Mouse (Mus musculus): ENCODE measurements around the gene Cacul1. TPM values are rescaled to one million over a fixed set of nuclear protein-coding genes. Genes with fewer than 3 reads are reported as not detected.

Cacul1 gene
- polyA plus RNA-seq, 1 experiment from 2014 or later, result 12.5 TPM

DNA sequence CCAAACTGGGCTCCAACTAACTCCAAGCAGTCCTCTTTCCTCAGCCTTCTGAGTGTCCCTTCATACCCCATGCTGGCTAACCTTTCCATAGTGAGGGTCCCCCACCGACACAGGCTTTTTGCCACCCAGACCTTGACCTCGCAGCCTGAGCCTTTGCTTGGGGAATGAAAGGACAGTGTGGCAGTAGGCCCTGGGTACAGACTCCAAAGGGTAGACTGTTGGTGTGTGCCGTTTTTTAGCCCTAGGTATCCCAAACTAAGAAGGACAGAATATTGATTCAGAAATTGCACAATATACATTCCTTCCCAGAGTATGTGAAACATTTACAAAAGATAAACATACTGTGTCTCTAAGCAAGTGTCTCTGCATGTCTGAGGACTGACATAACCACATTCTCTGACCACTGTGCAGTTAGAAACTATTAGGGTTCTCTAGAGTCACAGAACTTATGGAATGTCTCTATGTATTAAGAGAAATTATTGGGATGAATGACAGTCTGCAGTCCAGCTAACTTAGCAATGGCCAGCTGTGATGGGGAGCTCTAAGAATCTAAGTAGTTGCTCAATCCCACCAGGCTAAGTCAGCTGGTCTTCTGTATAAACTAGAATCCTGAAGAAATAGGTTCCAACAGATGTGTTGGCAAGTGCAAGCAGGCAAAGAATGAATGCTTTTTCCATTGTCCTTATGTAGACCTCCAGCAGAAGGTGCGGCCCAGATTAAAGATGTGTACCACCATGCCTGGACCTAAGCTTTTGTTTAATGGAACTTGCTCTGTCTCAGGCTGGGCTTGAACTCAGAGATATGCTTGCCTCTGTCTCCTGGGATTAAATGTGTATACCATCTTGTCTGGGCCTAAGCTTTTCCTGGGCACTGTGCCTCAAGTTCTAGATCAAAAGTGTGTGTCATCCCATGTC, 809 bp upstream of the Cacul1 start:
- H3K36me3 ChIP-seq (ENCODE audit: insufficient read depth, low read length), result no peaks in the 10 kb centered on the region
- DNase-seq (ENCODE audit: low spot score) (peak; percentile 81), ATAC-seq (peak; percentile 45)
- peak overlapping the region; percentile 68 for H3K4me2 ChIP-seq (replicated peaks; ENCODE audit: low read depth, low read length)
- TF ChIP-seq EP300 (IDR thresholded peaks at IDR 0.05) (peak; percentile 54; the same call in 1 of the 2 replicates), CTCF (IDR thresholded peaks at IDR 0.05) (no peak)
- H3K27ac ChIP-seq (ENCODE audit: low read length), result peak overlapping the region; percentile 91
- no peaks in the 10 kb centered on the region for H3K9me3 ChIP-seq (ENCODE audit: low read length)
- 29% methylated on average over 4 of the region's 4 CpGs for WGBS
- peak overlapping the region; percentile 35; the same call in 1 of the 2 replicates for H3K9ac ChIP-seq (replicated peaks; ENCODE audit: low read depth)
- H3K4me3 ChIP-seq (ENCODE audit: low read depth, low read length), result peak overlapping the region; percentile 78
- no peaks in the 10 kb centered on the region for H3K27me3 ChIP-seq (replicated peaks; ENCODE audit: insufficient read depth, low read length)
- H3K4me1 ChIP-seq (ENCODE audit: insufficient read depth, low read depth, low read length), result peaks cover 4% of the 10 kb centered on the region; the same call in 1 of the 2 replicates

- no peak for TF ChIP-seq EP300 (IDR thresholded peaks at IDR 0.05)
- peak; percentile 7 for ATAC-seq
- peak overlapping the region; percentile 71 for H3K4me2 ChIP-seq (replicated peaks; ENCODE audit: low read depth, low read length)
- H3K9me3 ChIP-seq (ENCODE audit: low read length), result no peaks in the 10 kb centered on the region
- H3K27me3 ChIP-seq (replicated peaks; ENCODE audit: insufficient read depth, low read length), result no peaks in the 10 kb centered on the region
- DNase-seq (ENCODE audit: low spot score), result peak; percentile 75
- H3K4me3 ChIP-seq (ENCODE audit: low read depth, low read length), result peak overlapping the region; percentile 78
- H3K36me3 ChIP-seq (ENCODE audit: insufficient read depth, low read length), result no peaks in the 10 kb centered on the region
- peak overlapping the region; percentile 89 for H3K9ac ChIP-seq (replicated peaks; ENCODE audit: low read depth)
- under 1% methylated on average over 24 of the region's 34 CpGs for WGBS
- H3K27ac ChIP-seq (ENCODE audit: low read length), result peak overlapping the region; percentile 91
- H3K4me1 ChIP-seq (ENCODE audit: insufficient read depth, low read depth, low read length), result peaks cover 4% of the 10 kb centered on the region; the same call in 1 of the 2 replicates
Observed at GRCm38 (mm10) chr19:60579771-60580581, 849 bp downstream of the Cacul1 start.

- Histone ChIP-seq H3K4me1 (ENCODE audit: insufficient read depth, low read depth, low read length) (peaks cover 4% of the 10 kb centered on the region; the same call in 1 of the 2 replicates), H3K4me2 (replicated peaks; ENCODE audit: low read depth, low read length) (no peak overlapping the region), H3K4me3 (ENCODE audit: low read depth, low read length) (no peak overlapping the region), H3K27me3 (replicated peaks; ENCODE audit: insufficient read depth, low read length) (no peaks in the 10 kb centered on the region), H3K9ac (replicated peaks; ENCODE audit: low read depth) (no peak overlapping the region), H3K9me3 (ENCODE audit: low read length) (no peaks in the 10 kb centered on the region), H3K36me3 (ENCODE audit: insufficient read depth, low read length) (no peaks in the 10 kb centered on the region), H3K27ac (ENCODE audit: low read length) (no peak overlapping the region)
- no peak for ATAC-seq
- no peak for DNase-seq (ENCODE audit: low spot score)
- TF ChIP-seq EP300 (IDR thresholded peaks at IDR 0.05), result no peak
- no peak for TF ChIP-seq CTCF (IDR thresholded peaks at IDR 0.05)
- 88% methylated on average over 1 of the region's 1 CpGs for WGBS
Observed at GRCm38 (mm10) chr19:60576741-60577140, 4.1 kb downstream of the Cacul1 start.

DNA sequence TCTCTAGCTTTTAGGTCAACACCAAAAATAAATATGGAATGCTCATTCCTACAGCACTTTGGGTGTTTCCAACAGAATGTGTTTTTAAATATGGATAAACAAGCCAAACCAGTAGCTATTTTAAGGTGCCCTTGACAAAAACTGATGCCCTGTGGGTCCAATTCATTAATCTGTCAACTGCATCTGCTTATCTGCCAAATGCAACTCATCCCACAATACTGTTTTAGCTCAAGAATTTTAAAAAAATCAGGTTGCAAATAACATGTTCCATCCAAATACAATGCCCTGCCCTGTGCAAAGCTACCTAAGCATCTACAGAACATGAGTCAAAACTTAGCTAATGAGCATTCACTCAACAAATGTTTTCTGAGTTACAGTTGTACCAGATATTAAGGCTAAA, 20.3 kb downstream of the Cacul1 start:
- ATAC-seq, result no peak
- H3K27ac ChIP-seq (ENCODE audit: low read length), result no peak overlapping the region
- no peak for TF ChIP-seq CTCF (IDR thresholded peaks at IDR 0.05)
- no peak for TF ChIP-seq EP300 (IDR thresholded peaks at IDR 0.05)
- H3K9me3 ChIP-seq (ENCODE audit: low read length), result no peaks in the 10 kb centered on the region
- H3K4me2 ChIP-seq (replicated peaks; ENCODE audit: low read depth, low read length), result no peak overlapping the region
- no peaks in the 10 kb centered on the region for H3K27me3 ChIP-seq (replicated peaks; ENCODE audit: insufficient read depth, low read length)
- H3K9ac ChIP-seq (replicated peaks; ENCODE audit: low read depth), result no peak overlapping the region
- DNase-seq (ENCODE audit: low spot score), result no peak
- H3K36me3 ChIP-seq (ENCODE audit: insufficient read depth, low read length), result no peaks in the 10 kb centered on the region
- no peak overlapping the region for H3K4me3 ChIP-seq (ENCODE audit: low read depth, low read length)
- no peaks in the 10 kb centered on the region for H3K4me1 ChIP-seq (ENCODE audit: insufficient read depth, low read depth, low read length)

DNA sequence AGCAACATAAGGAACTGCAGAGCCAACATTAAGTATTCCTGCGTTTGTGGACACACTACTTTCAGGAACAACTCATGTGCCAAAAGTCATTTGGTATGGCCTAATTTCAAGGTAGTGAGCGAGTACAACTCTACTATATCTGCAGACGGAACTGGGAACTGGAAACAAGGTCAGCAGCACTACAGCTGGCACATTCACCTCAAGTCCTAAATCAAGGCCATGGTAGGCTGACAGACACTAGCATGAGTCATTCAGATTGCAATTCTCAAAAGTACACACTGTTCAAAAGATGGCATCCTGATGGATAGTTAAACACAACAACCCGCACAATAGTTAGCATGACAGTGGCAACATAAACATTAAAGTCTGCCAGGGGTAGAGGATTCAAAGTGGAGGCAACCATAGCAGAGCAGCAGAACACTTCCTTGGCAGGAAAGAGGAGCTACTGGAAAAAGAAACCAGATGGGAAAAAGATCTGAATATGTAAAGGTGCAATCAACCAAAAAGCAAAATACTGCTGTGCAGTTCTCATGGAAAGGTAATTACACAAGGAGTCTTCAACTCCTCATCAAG, 25.9 kb downstream of the Cacul1 start:
- H3K27ac ChIP-seq (ENCODE audit: low read length), result no peak overlapping the region
- no peak; the same call in 1 of the 2 replicates for ATAC-seq
- no peaks in the 10 kb centered on the region for H3K4me1 ChIP-seq (ENCODE audit: insufficient read depth, low read depth, low read length)
- no peak for DNase-seq (ENCODE audit: low spot score)
- TF ChIP-seq EP300 (IDR thresholded peaks at IDR 0.05) (peak; percentile 82), CTCF (IDR thresholded peaks at IDR 0.05) (no peak)
- H3K4me3 ChIP-seq (ENCODE audit: low read depth, low read length), result no peak overlapping the region
- H3K27me3 ChIP-seq (replicated peaks; ENCODE audit: insufficient read depth, low read length), result no peaks in the 10 kb centered on the region
- WGBS, result 61% methylated on average over 4 of the region's 4 CpGs
- no peaks in the 10 kb centered on the region for H3K36me3 ChIP-seq (ENCODE audit: insufficient read depth, low read length)
- H3K9ac ChIP-seq (replicated peaks; ENCODE audit: low read depth), result no peak overlapping the region
- H3K4me2 ChIP-seq (replicated peaks; ENCODE audit: low read depth, low read length), result no peak overlapping the region
- H3K9me3 ChIP-seq (ENCODE audit: low read length), result no peaks in the 10 kb centered on the region

DNA sequence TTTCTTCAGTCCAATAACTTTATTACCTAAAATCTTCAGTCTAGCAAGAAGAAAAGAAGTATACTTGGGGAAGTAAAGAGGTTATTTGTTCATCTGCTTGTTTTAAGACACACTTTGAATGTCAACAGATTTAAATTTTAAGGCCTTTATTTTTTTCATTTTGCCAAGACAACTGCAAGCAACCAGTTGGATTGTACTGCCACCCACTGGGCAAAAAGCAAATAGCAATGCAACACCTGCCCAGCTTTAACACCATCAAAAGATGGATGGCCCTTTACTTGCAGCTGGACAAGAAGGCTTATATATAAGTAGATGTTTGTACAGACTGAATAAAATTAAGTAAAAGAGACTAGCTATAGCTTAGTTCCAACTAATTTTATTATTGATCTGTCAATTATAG, 27.3 kb downstream of the Cacul1 start:
- Histone ChIP-seq H3K27me3 (replicated peaks; ENCODE audit: insufficient read depth, low read length) (no peaks in the 10 kb centered on the region), H3K4me1 (ENCODE audit: insufficient read depth, low read depth, low read length) (no peaks in the 10 kb centered on the region), H3K9me3 (ENCODE audit: low read length) (no peaks in the 10 kb centered on the region), H3K4me3 (ENCODE audit: low read depth, low read length) (no peak overlapping the region), H3K4me2 (replicated peaks; ENCODE audit: low read depth, low read length) (no peak overlapping the region), H3K27ac (ENCODE audit: low read length) (no peak overlapping the region), H3K36me3 (ENCODE audit: insufficient read depth, low read length) (no peaks in the 10 kb centered on the region), H3K9ac (replicated peaks; ENCODE audit: low read depth) (no peak overlapping the region)
- TF ChIP-seq EP300 (IDR thresholded peaks at IDR 0.05) (no peak), CTCF (IDR thresholded peaks at IDR 0.05) (peak; percentile 77)
- no peak for ATAC-seq
- DNase-seq (ENCODE audit: low spot score), result peak; percentile 56
